Mouse (Mus musculus) liver, embryonic 14.5 days (tissue): Measurements from ENCODE around the gene Mon1b. TPM values are rescaled to one million over a fixed set of nuclear protein-coding genes. Genes with fewer than 3 reads are reported as not detected.

Source experiments
- ATAC-seq: fragments of 200-750 bp; cut with Nextera tagmentation; 2 replicates; pipeline ENCODE4 v1.8.0; 2017; ENCODE audit warnings: moderate number of reproducible peaks, mild to moderate bottlenecking, moderate library complexity; ENCODE audit not compliant: insufficient read depth
- DNase-seq, 3 experiments: peaks; one replicate each; pipeline ENCODE4 v3.0.0-alpha.2; 2012 to 2013; ENCODE audit warnings: low read depth in 3 of 3, low spot score in 3 of 3
- H3K27ac ChIP-seq: fragments of 300-500 bp; sonication (generic); 2 replicates; pipeline ENCODE4 v1.5.1; 2014; ENCODE audit warnings: moderate library complexity, mild to moderate bottlenecking, control low read depth, inconsistent platforms
- H3K27me3 ChIP-seq: fragments of 300-500 bp; sonication (generic); 2 replicates; pipeline ENCODE4 v1.6.1; 2014; ENCODE audit warnings: mild to moderate bottlenecking, low read length, moderate library complexity; ENCODE audit not compliant: control insufficient read depth, insufficient read depth
- H3K36me3 ChIP-seq: fragments of 300-500 bp; sonication (generic); replicated peaks from 2 replicates; pipeline ENCODE4 v1.6.1; 2014; ENCODE audit warnings: low read depth; ENCODE audit not compliant: control insufficient read depth, insufficient read depth
- H3K4me1 ChIP-seq, 2 experiments: fragments of 200-500 bp in 1 of 2; fragments of 300-500 bp in 1 of 2; sonication (generic) in 1 of 2; replicated peaks; 2 replicates each; pipeline ENCODE4 v1.6.1; 2012 to 2014; ENCODE audit warnings: antibody characterized with exemption in 1 of 2, inconsistent platforms in 1 of 2, low read length in 1 of 2; ENCODE audit not compliant: control insufficient read depth in 2 of 2, insufficient read depth in 2 of 2
- H3K4me2 ChIP-seq: fragments of 300-500 bp; sonication (generic); 2 replicates; pipeline ENCODE4 v1.6.1; 2014; ENCODE audit warnings: low read depth, mild to moderate bottlenecking, control low read depth, moderate library complexity
- H3K4me3 ChIP-seq, 2 experiments: fragments of 200-500 bp in 1 of 2; fragments of 300-500 bp in 1 of 2; sonication (generic) in 1 of 2; 2 replicates each; pipeline ENCODE4 v1.5.1; 2012 to 2014; ENCODE audit warnings: low read depth in 2 of 2, low read length in 2 of 2, mild to moderate bottlenecking in 2 of 2, control low read depth in 1 of 2, inconsistent platforms in 1 of 2, moderate library complexity in 1 of 2; ENCODE audit not compliant: insufficient read depth in 1 of 2
- H3K9ac ChIP-seq: fragments of 300-500 bp; sonication (generic); replicated peaks from 2 replicates; pipeline ENCODE4 v1.6.1; 2014; ENCODE audit warnings: mild to moderate bottlenecking, control low read depth, moderate library complexity
- H3K9me3 ChIP-seq: fragments of 300-500 bp; sonication (generic); 2 replicates; pipeline ENCODE4 v1.6.1; 2016; ENCODE audit warnings: low read length, mixed read lengths; ENCODE audit not compliant: control insufficient read depth
- CTCF ChIP-seq: IDR thresholded peaks from 2 replicates; pipeline ENCODE4 v1.5.1; 2016; ENCODE audit warnings: antibody characterized with exemption, low read depth, control low read depth
- EP300 ChIP-seq: IDR thresholded peaks from 2 replicates; pipeline ENCODE4 v1.6.1; 2016; ENCODE audit warnings: antibody characterized with exemption, low read depth
- WGBS: fragments of 180-500 bp; shearing (Covaris S2); extraction: QIAGEN DNeasy Blood & Tissue Kit; methylation state at CpG from one replicate; pipeline ENCODE4 v1.1.7; 2014; ENCODE audit not compliant: insufficient replicate concordance; 5-methylcytosine and 5-hydroxymethylcytosine counted together
- polyA plus RNA-seq, 2 experiments: library from polyadenylated mRNA; depleted of rRNA in 1 of 2; stranded (reverse) in 1 of 2; unstranded in 1 of 2; fragments of >200 nt; fragmentation: Nextera tagmentation in 1 of 2; extraction: Ambion mirVana in 1 of 2; gene quantifications; 2 replicates each; pipeline versions ENCODE4 v1.2.1 to v1.2.3; 2012 to 2014

Mon1b gene
- polyA plus RNA-seq, 2 experiments = 1.5 to 2.1 TPM

DNA sequence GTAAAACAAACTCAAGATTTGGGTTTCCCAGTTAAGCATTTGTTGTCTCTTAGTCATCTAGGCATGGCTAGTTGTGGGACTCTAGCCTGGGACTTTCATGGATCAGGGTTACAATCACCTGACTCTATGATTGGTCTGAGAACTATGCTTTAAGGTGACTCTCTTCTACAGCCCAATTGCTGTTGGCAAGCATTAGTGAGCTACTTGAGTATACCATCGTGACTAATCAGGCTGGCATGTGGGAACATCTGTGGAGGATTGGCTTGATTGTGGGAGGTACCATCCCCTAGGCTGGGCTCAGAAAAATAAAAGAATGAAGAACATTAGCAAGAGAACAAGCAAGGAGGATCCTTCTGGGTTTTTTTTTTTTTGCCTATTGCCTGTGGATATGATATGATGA is 41.4 kb downstream of the Mon1b start:
- no peaks in the 10 kb centered on the region for H3K36me3 ChIP-seq
- no peaks in the 10 kb centered on the region for H3K9me3 ChIP-seq
- ATAC-seq (no peak), DNase-seq (no peak)
- no peaks in the 10 kb centered on the region for H3K4me1 ChIP-seq
- H3K4me2 ChIP-seq = no peak overlapping the region
- no peaks in the 10 kb centered on the region for H3K27me3 ChIP-seq
- no peak overlapping the region for H3K27ac ChIP-seq
- WGBS = 43% methylated on average over 1 of the region's 1 CpGs
- H3K4me3 ChIP-seq = no peak overlapping the region
- no peak overlapping the region for H3K9ac ChIP-seq
- TF ChIP-seq EP300 = no peak
- no peak for TF ChIP-seq CTCF

DNA sequence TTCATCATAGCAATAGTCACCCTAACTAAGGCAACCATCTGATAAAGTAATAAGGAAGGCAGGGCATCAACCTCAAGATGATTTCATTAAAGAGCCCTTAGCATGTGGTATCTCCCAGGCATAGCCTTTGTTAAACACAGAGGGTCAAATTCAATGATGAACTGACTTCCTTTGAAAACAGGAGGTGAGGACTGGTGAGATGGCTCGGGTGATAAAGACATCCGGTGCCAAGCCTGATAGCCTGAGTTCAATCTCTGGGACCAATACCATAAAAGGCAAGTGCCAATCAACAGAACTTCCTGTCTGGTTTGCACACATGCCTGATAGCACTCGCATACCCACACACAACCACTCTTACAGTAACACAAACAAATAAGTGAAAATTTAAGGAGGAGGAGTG is 44.0 kb downstream of the Mon1b start:
- Histone ChIP-seq H3K4me1 (no peaks in the 10 kb centered on the region), H3K27me3 (no peaks in the 10 kb centered on the region), H3K9me3 (no peaks in the 10 kb centered on the region), H3K27ac (no peak overlapping the region), H3K4me2 (no peak overlapping the region), H3K9ac (no peak overlapping the region), H3K4me3 (no peak overlapping the region), H3K36me3 (no peaks in the 10 kb centered on the region)
- ATAC-seq = no peak
- no peak for TF ChIP-seq EP300
- no peak for TF ChIP-seq CTCF
- 17% methylated on average over 3 of the region's 3 CpGs for WGBS
- DNase-seq = no peak

DNA sequence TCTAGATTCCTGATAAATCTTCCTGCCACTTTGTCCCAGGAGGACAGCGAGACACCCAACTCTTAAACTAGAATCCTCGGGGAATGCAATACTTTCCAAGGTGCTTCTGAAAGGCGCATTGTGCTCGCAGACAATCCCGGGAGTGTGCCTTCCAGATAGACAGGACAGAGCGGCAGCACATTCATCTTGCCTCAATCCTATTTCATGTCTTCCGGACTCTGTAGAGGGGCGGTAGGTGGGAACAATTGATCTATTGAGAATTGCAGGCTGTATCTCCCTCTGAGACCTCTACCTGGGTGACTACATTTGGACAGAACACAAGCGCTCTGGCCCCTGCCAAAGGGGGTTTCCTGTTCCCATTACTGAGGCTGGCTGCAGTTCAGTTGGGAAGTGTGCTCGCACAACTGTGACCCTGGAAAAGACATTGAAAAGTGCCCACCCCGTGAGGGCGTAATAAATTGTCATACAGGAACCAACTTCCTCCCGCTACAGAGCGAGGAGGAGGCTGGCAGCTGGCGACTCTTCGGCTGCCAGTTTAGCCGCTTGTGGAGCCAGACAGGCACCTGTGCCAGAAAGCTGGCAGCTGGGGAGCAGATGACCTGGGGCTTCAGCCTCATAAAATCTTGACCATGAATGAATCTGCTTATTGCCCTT is 52.6 kb downstream of the Mon1b start:
- no peaks in the 10 kb centered on the region for H3K4me1 ChIP-seq
- H3K27me3 ChIP-seq = no peaks in the 10 kb centered on the region
- no peak overlapping the region for H3K27ac ChIP-seq
- TF ChIP-seq EP300 (no peak), CTCF (no peak)
- 65% methylated on average over 17 of the region's 17 CpGs for WGBS
- no peak overlapping the region for H3K4me2 ChIP-seq
- H3K4me3 ChIP-seq = no peak overlapping the region
- ATAC-seq = no peak
- no peaks in the 10 kb centered on the region for H3K9me3 ChIP-seq
- H3K9ac ChIP-seq = no peak overlapping the region
- H3K36me3 ChIP-seq = no peaks in the 10 kb centered on the region
- DNase-seq = no peak

DNA sequence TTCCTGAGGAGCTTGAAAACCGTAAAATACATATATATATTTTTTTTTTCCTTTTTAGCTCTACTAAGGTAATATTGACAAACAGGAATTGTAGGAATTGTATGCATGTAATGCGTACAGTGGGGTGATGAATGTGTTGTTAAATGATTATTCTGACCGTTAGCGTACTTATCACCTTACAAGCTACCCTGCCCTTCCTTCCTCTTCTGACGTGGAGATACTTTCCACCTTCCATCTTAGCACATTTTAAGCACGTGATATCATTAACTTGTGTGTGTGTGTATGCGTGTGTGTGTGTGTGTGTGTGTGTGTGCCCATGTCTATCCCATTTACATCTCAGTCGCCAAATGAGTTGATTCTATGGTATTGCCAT is 53.1 kb downstream of the Mon1b start:
- no peak overlapping the region for H3K9ac ChIP-seq
- no peaks in the 10 kb centered on the region for H3K27me3 ChIP-seq
- no peak overlapping the region for H3K4me3 ChIP-seq
- H3K4me1 ChIP-seq = no peaks in the 10 kb centered on the region
- WGBS = 46% methylated on average over 8 of the region's 8 CpGs
- no peak for ATAC-seq
- no peak for DNase-seq
- no peaks in the 10 kb centered on the region for H3K9me3 ChIP-seq
- no peak overlapping the region for H3K27ac ChIP-seq
- H3K4me2 ChIP-seq = no peak overlapping the region
- no peak for TF ChIP-seq EP300
- no peak for TF ChIP-seq CTCF
- no peaks in the 10 kb centered on the region for H3K36me3 ChIP-seq

DNA sequence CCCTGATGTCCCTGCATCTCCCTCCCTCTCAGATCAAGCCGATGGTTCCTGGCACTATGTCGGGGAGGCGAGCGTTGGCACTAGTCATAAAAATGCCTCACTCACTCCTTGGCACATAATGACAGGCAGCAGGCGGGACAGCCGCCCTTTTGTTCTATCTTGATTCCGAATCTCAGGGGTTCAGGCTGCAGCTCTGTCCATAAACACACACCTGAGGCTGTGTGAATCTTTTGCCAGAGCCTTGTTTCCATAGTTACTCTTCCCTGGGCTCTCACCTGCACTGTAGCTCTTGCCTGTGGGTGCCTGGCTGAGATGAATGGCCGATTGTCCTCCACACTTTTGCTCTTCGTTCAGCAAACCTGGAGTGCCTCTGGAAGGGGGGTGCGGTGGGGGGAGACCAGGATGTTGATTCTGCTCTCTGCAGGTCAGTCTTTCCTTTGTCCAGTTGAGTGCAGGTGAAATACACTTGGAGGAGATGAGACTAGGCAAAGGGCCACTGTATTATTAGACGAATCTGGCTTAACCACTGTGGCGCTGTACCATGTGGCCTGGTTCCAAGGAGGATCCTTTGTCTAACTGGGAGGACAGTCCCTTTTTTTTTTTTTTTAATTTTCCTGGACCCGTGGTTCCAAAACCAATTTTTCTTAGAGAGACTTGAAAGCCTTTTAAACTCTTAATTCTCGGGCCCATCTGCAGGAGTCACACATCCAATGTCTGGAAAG is 56.4 kb downstream of the Mon1b start:
- DNase-seq = no peak
- TF ChIP-seq EP300 = no peak
- TF ChIP-seq CTCF = no peak
- H3K4me3 ChIP-seq = no peak overlapping the region
- H3K27ac ChIP-seq = no peak overlapping the region
- H3K27me3 ChIP-seq = no peaks in the 10 kb centered on the region
- H3K9me3 ChIP-seq = no peaks in the 10 kb centered on the region
- no peak overlapping the region for H3K9ac ChIP-seq
- ATAC-seq = no peak
- no peaks in the 10 kb centered on the region for H3K36me3 ChIP-seq
- WGBS = 69% methylated on average over 14 of the region's 14 CpGs
- no peaks in the 10 kb centered on the region for H3K4me1 ChIP-seq
- H3K4me2 ChIP-seq = no peak overlapping the region

Other genes starting within 250 kb of the Mon1b start
- not detected in 2 replicates for gene Syce1l, start 7.6 kb downstream of the Mon1b start, polyA plus RNA-seq (2012; rRNA removed)
- gene Syce1l, start 7.6 kb downstream of the Mon1b start, polyA plus RNA-seq (2014; fragmentation: Nextera tagmentation; extraction: Ambion mirVana) = not detected in 2 replicates
- gene Adamts18, start 213.2 kb downstream of the Mon1b start, polyA plus RNA-seq (2012; rRNA removed) = 0.04 and 0.15 TPM in 2 replicates
- 0.06 TPM in 1 of 2 replicates, not detected in the other for gene Adamts18, start 213.2 kb downstream of the Mon1b start, polyA plus RNA-seq (2014; fragmentation: Nextera tagmentation; extraction: Ambion mirVana)